Mouse (Mus musculus) testis, adult 2 months (tissue): ENCODE measurements around the gene Hsd17b6.

Experiments
- CTCF ChIP-seq: fragments of 200-500 bp; IDR thresholded peaks from 2 replicates; pipeline ENCODE4 v1.5.1; 2012; ENCODE audit warnings: low read depth, mild to moderate bottlenecking, inconsistent platforms, low read length, moderate library complexity; ENCODE audit not compliant: control insufficient read depth, insufficient read depth, insufficient replicate concordance
- POLR2A ChIP-seq: fragments of 200-500 bp; IDR thresholded peaks from 2 replicates; pipeline ENCODE4 v1.6.1; 2012; ENCODE audit warnings: low read depth, mild to moderate bottlenecking, inconsistent platforms, low read length, moderate library complexity; ENCODE audit not compliant: control insufficient read depth

DNA sequence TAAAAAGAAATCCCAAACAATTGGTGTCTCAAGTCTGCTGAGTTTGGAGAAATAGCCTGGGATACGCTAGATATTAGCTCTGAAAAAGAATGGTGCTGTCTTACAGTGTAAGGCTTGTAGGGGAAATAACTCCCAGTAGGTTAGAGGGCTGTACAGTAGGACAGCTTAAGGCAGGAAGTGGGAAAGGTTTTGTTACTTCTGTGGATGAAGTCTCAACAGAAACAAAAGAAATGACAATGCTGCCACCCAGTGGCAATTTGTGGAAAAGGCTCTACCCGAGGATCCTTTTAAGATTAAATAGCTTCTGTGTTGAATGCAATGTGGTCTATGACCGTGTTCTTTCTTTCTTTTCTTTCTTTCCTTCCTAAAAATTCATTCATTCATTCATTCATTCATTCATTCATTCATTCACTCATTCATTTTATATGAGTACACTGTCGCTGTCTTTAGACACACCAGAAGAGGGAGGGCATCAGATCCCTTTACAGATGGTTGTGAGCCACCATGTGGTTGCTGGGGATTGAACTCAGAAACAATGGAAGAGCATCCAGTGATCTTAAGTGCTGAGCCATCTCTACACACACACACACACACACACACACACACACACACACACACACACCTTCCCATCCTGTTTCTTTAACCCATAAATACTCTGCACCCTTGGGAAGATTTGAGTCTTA is 937 bp upstream of the Hsd17b6 start:
- no peak for TF ChIP-seq POLR2A
- TF ChIP-seq CTCF, result no peak
